Mouse (Mus musculus): ENCODE data around the gene Slc28a1.

- TF ChIP-seq CTCF (IDR thresholded peaks at IDR 0.05; ENCODE audit: low read depth) (no peak), EP300 (optimal IDR thresholded peaks at IDR 0.05) (no peak)
These were observed 80.9 kb downstream of the Slc28a1 start for GRCm38 (mm10) chr7:81195509-81195908.

All from stomach, postnatal 0 days (tissue).